ENCODE assay signal across 8 mouse cellular contexts in genomic region chr2:9881611-9882023, GRCm38 (mm10). TPM values are rescaled to one million over a fixed set of nuclear protein-coding genes. Genes with fewer than 3 reads are reported as not detected.
DNase-seq lines count a peak whose midpoint lies in the region; ATAC-seq and TF ChIP-seq lines count a peak whose summit lies in the region.

No protein-coding gene starts in this region.

- peaks cover 88% of the 10 kb centered on the region for H3K27me3 ChIP-seq in heart, embryonic 13.5 days (replicated peaks)
- H3K27me3 ChIP-seq in hindbrain, embryonic 12.5 days: peaks cover 83% of the 10 kb centered on the region
- peaks cover 69% of the 10 kb centered on the region for H3K27me3 ChIP-seq in midbrain, embryonic 14.5 days (ENCODE audit: control insufficient read depth, insufficient read depth, low read length)

- H3K27ac ChIP-seq in heart, embryonic 13.5 days (replicated peaks): peak overlapping the region; percentile 50
- no peak overlapping the region for H3K27ac ChIP-seq in ES-E14 (ENCODE audit: insufficient read depth, low read depth, low read length, poor library complexity, severe bottlenecking)
- peak overlapping the region; percentile 66 for H3K27ac ChIP-seq in hindbrain, embryonic 12.5 days
- H3K27ac ChIP-seq in midbrain, embryonic 14.5 days (replicated peaks; ENCODE audit: low read depth, low read length): peak overlapping the region; percentile 89
- H3K27ac ChIP-seq in gastrocnemius, adult 2 months: no peak overlapping the region

- in situ Hi-C loops in ES-E14 (cut with MboI; ENCODE audit: low sequenced_read_pairs in 2 of 2, unreplicated experiment in 2 of 2): loop anchor here (5.0 kb wide), 1 partner anchor 491 kb away; the partner anchor contains the start of gene Sfmbt2 (in 2 of the 2)

- no peak for TF ChIP-seq CTCF in gastrocnemius, adult 2 months (IDR thresholded peaks at IDR 0.05)

- H3K36me3 ChIP-seq in heart, embryonic 13.5 days: no peaks in the 10 kb centered on the region
- H3K36me3 ChIP-seq in ES-E14 (ENCODE audit: control insufficient read depth, insufficient read depth, low read length, poor library complexity, severe bottlenecking): no peaks in the 10 kb centered on the region
- H3K36me3 ChIP-seq in hindbrain, embryonic 12.5 days: no peaks in the 10 kb centered on the region
- no peaks in the 10 kb centered on the region for H3K36me3 ChIP-seq in midbrain, embryonic 14.5 days (ENCODE audit: control insufficient read depth, insufficient read depth, low read length)

- peaks cover 55% of the 10 kb centered on the region for H3K4me1 ChIP-seq in heart, embryonic 13.5 days
- peaks cover 0 to 14% of the 10 kb centered on the region in 2 experiments; a peak in 2 of 4 replicates for H3K4me1 ChIP-seq in ES-E14 (ENCODE audit: control insufficient read depth in 2 of 2, insufficient read depth in 2 of 2, low read length in 2 of 2, poor library complexity in 1 of 2)
- peaks cover 36% of the 10 kb centered on the region for H3K4me1 ChIP-seq in hindbrain, embryonic 12.5 days
- H3K4me1 ChIP-seq in midbrain, embryonic 14.5 days (ENCODE audit: control insufficient read depth, insufficient read depth, low read length): peaks cover 8% of the 10 kb centered on the region; the same call in 1 of the 2 replicates

- H3K4me2 ChIP-seq in heart, embryonic 13.5 days: peak overlapping the region; percentile 97
- H3K4me2 ChIP-seq in hindbrain, embryonic 12.5 days (replicated peaks): peak overlapping the region; percentile 77
- H3K4me2 ChIP-seq in midbrain, embryonic 14.5 days (ENCODE audit: low read length): peak overlapping the region; percentile 65

- DNase-seq in heart, postnatal 25 days (ENCODE audit: low spot score): no peak
- DNase-seq in ES-E14 (ENCODE audit: low read depth, low spot score): no peak
- peak; percentile 70 for DNase-seq in midbrain, embryonic 14.5 days
- no peak for DNase-seq in spleen, postnatal 10 days (ENCODE audit: low spot score in 2 of 2)
- no peak for DNase-seq in gastrocnemius, adult 2 months

- peak overlapping the region; percentile 74 for H3K9ac ChIP-seq in heart, embryonic 13.5 days
- no peak overlapping the region for H3K9ac ChIP-seq in ES-E14 (ENCODE audit: insufficient read depth, low read depth, low read length, poor library complexity, severe bottlenecking)
- peak overlapping the region; percentile 27 for H3K9ac ChIP-seq in hindbrain, embryonic 12.5 days
- peak overlapping the region; percentile 69 for H3K9ac ChIP-seq in midbrain, embryonic 14.5 days (replicated peaks; ENCODE audit: low read length)

- no peak for ATAC-seq in heart, embryonic 13.5 days (ENCODE audit: extremely low read depth, insufficient number of reproducible peaks, low FRiP score, low TSS enrichment)
- no peak for ATAC-seq in hindbrain, embryonic 12.5 days (ENCODE audit: low FRiP score)
- ATAC-seq in midbrain, embryonic 14.5 days (ENCODE audit: low FRiP score, low TSS enrichment): no peak
- ATAC-seq in megakaryocyte progenitor cell, adult 5-6 weeks (replicated peaks; ENCODE audit: poor library complexity): no peak

- no peaks in the 10 kb centered on the region for H3K9me3 ChIP-seq in heart, embryonic 13.5 days
- no peaks in the 10 kb centered on the region for H3K9me3 ChIP-seq in ES-E14 (ENCODE audit: control insufficient read depth, insufficient read depth, low read depth, low read length)
- H3K9me3 ChIP-seq in hindbrain, embryonic 12.5 days (replicated peaks): no peaks in the 10 kb centered on the region
- no peaks in the 10 kb centered on the region for H3K9me3 ChIP-seq in midbrain, embryonic 14.5 days (ENCODE audit: control insufficient read depth, low read length)

- H3K4me3 ChIP-seq in heart, embryonic 13.5 days: peak overlapping the region; percentile 64
- H3K4me3 ChIP-seq in ES-E14 (ENCODE audit: insufficient read depth in 1 of 2, low read depth in 1 of 2, low read length in 2 of 2, poor library complexity in 1 of 2, severe bottlenecking in 1 of 2): peak overlapping the region; percentile 28 to 45; a peak in 3 of 4 replicates
- peak overlapping the region; percentile 28 for H3K4me3 ChIP-seq in hindbrain, embryonic 12.5 days
- peak overlapping the region; percentile 45 for H3K4me3 ChIP-seq in midbrain, embryonic 14.5 days (replicated peaks; ENCODE audit: low read depth, low read length)
- H3K4me3 ChIP-seq in gastrocnemius, adult 2 months: no peak overlapping the region

- WGBS in heart, embryonic 13.5 days: 1% methylated on average over 12 of the region's 13 CpGs
- WGBS in hindbrain, embryonic 12.5 days: under 1% methylated on average over 13 of the region's 13 CpGs
- WGBS in midbrain, embryonic 14.5 days: 2% methylated on average over 13 of the region's 13 CpGs

- intact Hi-C loops in heart, postnatal 25 days (cut with DNase I): loop anchor here (10.0 kb wide), 2 partner anchors 1127 to 1207 kb away; no protein-coding TSS in a partner anchor
- intact Hi-C loops in gastrocnemius, adult 2 months (cut with DNase I): loop anchor here (10.0 kb wide), 1 partner anchor 133 kb away; no protein-coding TSS in a partner anchor

TF ChIP-seq in ES-E14, 5 proteins besides CTCF, POLR2A, EP300 and RAD21:
- TF ChIP-seq CHD2 (IDR thresholded peaks at IDR 0.05; ENCODE audit: low read depth, low read length) (no peak), ZNF384 (IDR thresholded peaks at IDR 0.05; ENCODE audit: low read depth, low read length) (no peak), HCFC1 (IDR thresholded peaks at IDR 0.05; ENCODE audit: borderline replicate concordance, insufficient read depth, low read length) (no peak), MAFK (IDR thresholded peaks at IDR 0.05; ENCODE audit: insufficient read depth, low read depth, low read length) (no peak), ZC3H11A (IDR thresholded peaks at IDR 0.05; ENCODE audit: borderline replicate concordance, low read depth, low read length) (no peak)

RNA-seq across cellular contexts. Expression of gene 4930412O13Rik, which starts 0.6 kb away (rescaled TPM):
- polyA plus RNA-seq in heart, embryonic 13.5 days (2015; fragmentation: Nextera tagmentation; extraction: Ambion mirVana): 0.19 and 0.43 TPM in 2 replicates
- not detected for total RNA-seq in heart, postnatal 25 days (2021)
- 0.54 TPM in 1 of 2 replicates, not detected in the other for total RNA-seq in ES-E14 (2012; rRNA removed)
- polyA plus RNA-seq in hindbrain, embryonic 12.5 days (2016; fragmentation: Nextera tagmentation; extraction: Ambion mirVana): 1.1 and 2.9 TPM in 2 replicates
- polyA plus RNA-seq in midbrain, embryonic 14.5 days (2014; fragmentation: Nextera tagmentation; extraction: Ambion mirVana): 1.7 and 2.5 TPM in 2 replicates
- total RNA-seq in megakaryocyte progenitor cell, adult 5-6 weeks (2015): not detected in 2 replicates
- not detected in 2 replicates for total RNA-seq in megakaryocyte progenitor cell, adult 5-6 weeks (2017)
- total RNA-seq in gastrocnemius, adult 2 months (2021): not detected

RNA-seq across cellular contexts. Expression of gene 9230102O04Rik, which starts 7.7 kb away (rescaled TPM):
- not detected in 2 replicates for polyA plus RNA-seq in heart, embryonic 13.5 days (2015; fragmentation: Nextera tagmentation; extraction: Ambion mirVana)
- not detected for total RNA-seq in heart, postnatal 25 days (2021)
- total RNA-seq in ES-E14 (2012; rRNA removed): not detected in 2 replicates
- 3.5 and 3.8 TPM in 2 replicates for polyA plus RNA-seq in hindbrain, embryonic 12.5 days (2016; fragmentation: Nextera tagmentation; extraction: Ambion mirVana)
- polyA plus RNA-seq in midbrain, embryonic 14.5 days (2014; fragmentation: Nextera tagmentation; extraction: Ambion mirVana): 5.5 and 6.3 TPM in 2 replicates
- total RNA-seq in megakaryocyte progenitor cell, adult 5-6 weeks (2015): not detected in 2 replicates
- total RNA-seq in megakaryocyte progenitor cell, adult 5-6 weeks (2017): not detected in 2 replicates
- not detected for total RNA-seq in gastrocnemius, adult 2 months (2021)

RNA-seq across cellular contexts. Expression of gene Gata3, which starts 8.2 kb away (rescaled TPM):
- polyA plus RNA-seq in heart, embryonic 13.5 days (2015; fragmentation: Nextera tagmentation; extraction: Ambion mirVana): 3.2 and 3.6 TPM in 2 replicates
- 1 to 10 TPM; 1.1 to 1.7 TPM for total RNA-seq in heart, postnatal 25 days (2021)
- total RNA-seq in ES-E14 (2012; rRNA removed): 0.37 and 2.2 TPM in 2 replicates
- 48.4 and 63.4 TPM in 2 replicates for polyA plus RNA-seq in hindbrain, embryonic 12.5 days (2016; fragmentation: Nextera tagmentation; extraction: Ambion mirVana)
- 88.6 and 120 TPM in 2 replicates for polyA plus RNA-seq in midbrain, embryonic 14.5 days (2014; fragmentation: Nextera tagmentation; extraction: Ambion mirVana)
- 0.47 TPM in 1 of 2 replicates, not detected in the other for total RNA-seq in megakaryocyte progenitor cell, adult 5-6 weeks (2015)
- 0.25 and 0.71 TPM in 2 replicates for total RNA-seq in megakaryocyte progenitor cell, adult 5-6 weeks (2017)
- total RNA-seq in gastrocnemius, adult 2 months (2021): under 1 TPM; 0.08 to 0.82 TPM

Comparison
In these comparisons a context has a peak if more than half of its experiments do, and no peak if none do; other contexts are left out.
1. H3K27ac ChIP-seq: peak in heart, embryonic 13.5 days (single experiment), hindbrain, embryonic 12.5 days (single experiment) and midbrain, embryonic 14.5 days (single experiment); none in ES-E14 (single experiment) and gastrocnemius, adult 2 months (single experiment).
2. Peak in every context shown above with its lines, with median percentiles within 50 percentile points of each other: H3K4me2 ChIP-seq.